Mouse (Mus musculus): Measurements from ENCODE around the gene Dynlrb1. TPM values are rescaled to one million over a fixed set of nuclear protein-coding genes. Genes with fewer than 3 reads are reported as not detected.

Dynlrb1 gene
- polyA plus RNA-seq, 1 experiment from 2014 or later: 398 TPM

GRCm38 (mm10) chr2:155266896-155267295 is 30.6 kb downstream of the Dynlrb1 start:
- Histone ChIP-seq H3K36me3 (replicated peaks) (no peaks in the 10 kb centered on the region), H3K9me3 (no peaks in the 10 kb centered on the region), H3K4me3 (no peak overlapping the region), H3K27ac (no peak overlapping the region), H3K4me1 (no peaks in the 10 kb centered on the region), H3K27me3 (ENCODE audit: poor library complexity, severe bottlenecking) (no peaks in the 10 kb centered on the region)
- no peak for DNase-seq (ENCODE audit: extremely low spot score, low spot score)
- 84% methylated on average over 5 of the region's 5 CpGs for WGBS

DNA sequence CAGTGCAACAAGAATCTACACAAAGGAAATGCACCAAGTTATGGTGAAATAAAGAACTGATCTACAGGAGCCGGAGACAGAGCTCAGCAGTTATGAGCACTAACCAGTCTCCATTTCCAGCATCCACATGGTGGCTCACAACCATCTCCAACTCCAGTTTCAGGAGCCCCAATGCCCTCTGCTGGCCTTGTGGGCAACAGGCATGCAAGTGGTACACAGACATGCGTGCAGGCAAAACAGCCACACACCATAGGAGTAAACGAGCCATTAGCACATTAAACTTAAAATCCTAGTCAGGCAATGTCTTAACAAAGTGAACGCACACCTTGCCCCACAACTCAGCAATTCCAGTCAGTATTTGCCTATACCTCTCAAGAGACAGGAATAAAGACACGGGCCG is 35.6 kb downstream of the Dynlrb1 start:
- no peaks in the 10 kb centered on the region for H3K27me3 ChIP-seq (ENCODE audit: poor library complexity, severe bottlenecking)
- peaks cover 13% of the 10 kb centered on the region for H3K4me1 ChIP-seq
- no peaks in the 10 kb centered on the region for H3K36me3 ChIP-seq (replicated peaks)
- no peaks in the 10 kb centered on the region for H3K9me3 ChIP-seq
- no peak overlapping the region for H3K4me3 ChIP-seq
- 85% methylated on average over 6 of the region's 6 CpGs for WGBS
- H3K27ac ChIP-seq: no peak overlapping the region
- no peak for DNase-seq (ENCODE audit: extremely low spot score, low spot score)

DNA sequence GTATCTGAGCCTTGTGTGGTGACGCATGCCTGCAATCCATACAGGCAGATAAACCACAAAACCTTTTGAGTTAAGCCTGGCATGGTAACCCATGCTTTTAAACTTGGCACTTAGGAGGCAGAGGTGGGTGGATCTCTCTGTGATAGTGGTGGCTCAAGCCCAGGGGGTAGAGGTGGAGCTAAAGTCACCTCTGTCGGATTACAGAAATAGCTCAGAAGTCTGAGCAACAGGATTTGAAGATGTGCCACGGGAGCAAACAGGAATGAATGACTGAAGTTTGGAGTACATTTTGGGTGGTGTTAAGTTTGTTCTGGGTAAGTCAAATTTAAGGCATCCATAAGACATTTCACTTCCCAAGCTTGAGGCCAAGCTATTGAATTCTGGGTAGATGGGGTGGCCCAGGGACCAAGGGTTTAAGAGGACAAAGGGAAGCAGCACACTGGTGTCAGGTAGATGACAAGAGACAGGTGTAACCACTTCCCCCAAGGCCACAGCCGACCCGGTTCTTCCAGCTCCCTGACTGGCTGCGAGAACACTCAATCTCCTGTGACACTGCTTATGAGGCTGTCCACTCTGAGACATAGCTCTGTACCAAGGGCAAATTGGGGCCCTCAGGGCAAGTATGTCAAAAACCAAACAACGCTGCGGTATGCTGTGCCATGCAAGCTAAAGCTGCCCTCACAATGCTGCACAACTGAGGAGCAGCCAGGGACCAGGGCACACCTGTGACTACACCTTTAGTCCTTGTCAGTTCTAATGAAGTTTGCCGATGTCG is 36.2 kb downstream of the Dynlrb1 start:
- no peak for DNase-seq (ENCODE audit: extremely low spot score, low spot score)
- Histone ChIP-seq H3K4me3 (no peak overlapping the region), H3K27ac (no peak overlapping the region), H3K9me3 (no peaks in the 10 kb centered on the region), H3K4me1 (peaks cover 19% of the 10 kb centered on the region), H3K36me3 (replicated peaks) (peaks cover under 1% of the 10 kb centered on the region; the same call in 1 of the 2 replicates), H3K27me3 (ENCODE audit: poor library complexity, severe bottlenecking) (peaks cover 2% of the 10 kb centered on the region; the same call in 1 of the 2 replicates)
- 79% methylated on average over 10 of the region's 10 CpGs for WGBS

- H3K4me1 ChIP-seq: peaks cover 22% of the 10 kb centered on the region
- H3K27ac ChIP-seq: no peak overlapping the region
- H3K27me3 ChIP-seq (ENCODE audit: poor library complexity, severe bottlenecking): peaks cover 9% of the 10 kb centered on the region; the same call in 1 of the 2 replicates
- no peak for DNase-seq (ENCODE audit: extremely low spot score, low spot score)
- no peak overlapping the region for H3K4me3 ChIP-seq
- WGBS: 92% methylated on average over 8 of the region's 8 CpGs
- no peaks in the 10 kb centered on the region for H3K9me3 ChIP-seq
- H3K36me3 ChIP-seq (replicated peaks): peaks cover 11% of the 10 kb centered on the region
Observed at GRCm38 (mm10) chr2:155273603-155274002, 37.3 kb downstream of the Dynlrb1 start.

DNA sequence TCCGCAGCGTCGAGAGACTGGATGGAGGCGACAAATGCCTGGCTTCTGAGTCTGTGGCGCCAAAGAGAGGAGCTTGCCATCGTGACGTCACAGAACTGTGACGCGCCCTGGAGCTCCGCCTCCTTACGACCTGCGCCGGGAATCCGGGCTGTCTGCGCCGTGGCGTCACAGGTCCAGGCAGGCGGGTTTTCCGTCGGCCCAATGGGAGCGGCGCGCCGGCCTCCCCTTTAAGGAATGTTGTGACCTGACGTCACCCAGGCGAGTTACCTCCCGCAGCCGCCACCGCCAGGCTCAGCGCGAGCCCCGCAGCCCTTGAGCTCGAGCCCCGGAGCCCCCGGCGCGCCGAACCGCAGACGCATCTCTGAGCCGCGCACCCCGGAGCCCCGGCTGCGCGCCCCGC is 39.9 kb downstream of the Dynlrb1 start, which contains the start of gene Map1lc3a:
TSS of gene Map1lc3a (plus strand) at position 103 of the 400 bp plus-strand sequence.
- WGBS: 1% methylated on average over 47 of the region's 47 CpGs
- Histone ChIP-seq H3K4me3 (peak within 1 kb of the TSS; percentile 73), H3K27me3 (ENCODE audit: poor library complexity, severe bottlenecking) (peaks cover 9% of the 10 kb centered on the region; the same call in 1 of the 2 replicates), H3K4me1 (peaks cover 22% of the 10 kb centered on the region), H3K36me3 (replicated peaks) (peaks cover 25% of the 10 kb centered on the region), H3K9me3 (no peaks in the 10 kb centered on the region), H3K27ac (peak within 1 kb of the TSS; percentile 90)
- DNase-seq (ENCODE audit: extremely low spot score, low spot score): peak; percentile 93

- Histone ChIP-seq H3K36me3 (replicated peaks) (peaks cover 25% of the 10 kb centered on the region), H3K27ac (peak overlapping the region; percentile 90), H3K4me1 (peaks cover 22% of the 10 kb centered on the region), H3K27me3 (ENCODE audit: poor library complexity, severe bottlenecking) (peaks cover 9% of the 10 kb centered on the region; the same call in 1 of the 2 replicates), H3K9me3 (no peaks in the 10 kb centered on the region), H3K4me3 (peak overlapping the region; percentile 73)
- under 1% methylated on average over 49 of the region's 49 CpGs for WGBS
- DNase-seq (ENCODE audit: extremely low spot score, low spot score): peak; percentile 57
Observed at GRCm38 (mm10) chr2:155276621-155277175, 40.4 kb downstream of the Dynlrb1 start.

DNA sequence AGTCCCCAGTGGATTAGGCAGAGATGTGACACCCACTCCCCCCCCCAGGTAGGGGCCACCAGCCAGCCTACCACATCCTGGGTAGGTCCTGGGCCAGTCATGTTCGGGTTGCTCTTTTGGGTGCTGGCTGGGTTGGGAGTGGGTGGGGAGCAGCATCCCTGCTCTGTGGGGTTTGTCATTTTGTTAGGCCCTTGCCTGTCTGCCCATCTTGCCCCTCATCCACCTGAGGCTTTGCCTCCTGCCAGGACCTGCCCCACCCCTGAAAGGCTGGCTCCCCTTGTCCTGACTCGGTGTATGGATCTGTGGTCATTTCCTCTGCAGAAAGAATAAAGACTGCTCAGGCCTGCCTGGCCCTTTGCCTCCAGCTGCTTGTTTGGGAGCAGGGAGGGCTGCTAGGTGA is 41.4 kb downstream of the Dynlrb1 start:
- 98% methylated on average over 2 of the region's 2 CpGs for WGBS
- H3K4me1 ChIP-seq: peaks cover 22% of the 10 kb centered on the region
- H3K4me3 ChIP-seq: peak overlapping the region; percentile 73; the same call in 1 of the 2 replicates
- no peaks in the 10 kb centered on the region for H3K9me3 ChIP-seq
- DNase-seq (ENCODE audit: extremely low spot score, low spot score): no peak
- H3K36me3 ChIP-seq (replicated peaks): peaks cover 31% of the 10 kb centered on the region
- no peak overlapping the region; the same call in 1 of the 2 replicates for H3K27ac ChIP-seq
- H3K27me3 ChIP-seq (ENCODE audit: poor library complexity, severe bottlenecking): peaks cover 9% of the 10 kb centered on the region; the same call in 1 of the 2 replicates

DNA sequence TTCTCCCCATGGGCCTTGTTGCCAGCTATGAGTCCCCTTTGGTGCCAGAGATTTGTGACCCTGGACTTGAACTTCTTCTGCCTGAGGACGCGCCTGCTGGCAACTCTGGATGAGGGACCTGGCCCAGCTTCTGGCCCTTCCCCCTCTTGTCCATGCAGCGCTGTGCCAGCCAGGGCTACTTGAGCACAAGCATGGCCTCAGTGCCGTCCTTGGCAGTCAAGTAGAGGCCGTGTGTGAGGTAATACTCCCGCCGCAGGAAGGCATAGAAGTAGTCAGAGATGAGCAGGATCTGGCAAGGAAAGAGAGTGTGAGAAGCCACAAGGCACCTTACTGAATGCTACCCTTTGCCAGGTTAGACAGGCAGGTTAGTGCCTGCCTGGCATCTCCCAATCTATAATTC is 42.0 kb downstream of the Dynlrb1 start:
- Histone ChIP-seq H3K9me3 (no peaks in the 10 kb centered on the region), H3K36me3 (replicated peaks) (peaks cover 37% of the 10 kb centered on the region), H3K27ac (no peak overlapping the region), H3K4me1 (peaks cover 22% of the 10 kb centered on the region), H3K4me3 (no peak overlapping the region), H3K27me3 (ENCODE audit: poor library complexity, severe bottlenecking) (peaks cover 9% of the 10 kb centered on the region; the same call in 1 of the 2 replicates)
- DNase-seq (ENCODE audit: extremely low spot score, low spot score): no peak
- WGBS: 88% methylated on average over 7 of the region's 7 CpGs

GRCm38 (mm10) chr2:155279163-155279562 is 42.8 kb downstream of the Dynlrb1 start:
- Histone ChIP-seq H3K27me3 (ENCODE audit: poor library complexity, severe bottlenecking) (peaks cover 9% of the 10 kb centered on the region; the same call in 1 of the 2 replicates), H3K27ac (no peak overlapping the region), H3K36me3 (replicated peaks) (peaks cover 45% of the 10 kb centered on the region), H3K4me3 (no peak overlapping the region), H3K9me3 (no peaks in the 10 kb centered on the region), H3K4me1 (peaks cover 22% of the 10 kb centered on the region)
- no peak for DNase-seq (ENCODE audit: extremely low spot score, low spot score)
- 94% methylated on average over 4 of the region's 4 CpGs for WGBS

- 82% methylated on average over 2 of the region's 2 CpGs for WGBS
- no peak for DNase-seq (ENCODE audit: extremely low spot score, low spot score)
- H3K4me3 ChIP-seq: no peak overlapping the region
- no peak overlapping the region for H3K27ac ChIP-seq
- no peaks in the 10 kb centered on the region for H3K9me3 ChIP-seq
- H3K4me1 ChIP-seq: peaks cover 22% of the 10 kb centered on the region
- peaks cover 51% of the 10 kb centered on the region for H3K36me3 ChIP-seq (replicated peaks)
- H3K27me3 ChIP-seq (ENCODE audit: poor library complexity, severe bottlenecking): peaks cover 9% of the 10 kb centered on the region; the same call in 1 of the 2 replicates
Observed at GRCm38 (mm10) chr2:155280116-155280515, 43.8 kb downstream of the Dynlrb1 start.

GRCm38 (mm10) chr2:155283793-155284192 is 47.5 kb downstream of the Dynlrb1 start:
- no peaks in the 10 kb centered on the region for H3K9me3 ChIP-seq
- no peak overlapping the region for H3K4me3 ChIP-seq
- H3K4me1 ChIP-seq: no peaks in the 10 kb centered on the region
- H3K36me3 ChIP-seq (replicated peaks): peaks cover 44% of the 10 kb centered on the region
- H3K27me3 ChIP-seq (ENCODE audit: poor library complexity, severe bottlenecking): no peaks in the 10 kb centered on the region
- H3K27ac ChIP-seq: no peak overlapping the region
- DNase-seq (ENCODE audit: extremely low spot score, low spot score): no peak
- WGBS: 97% methylated on average over 4 of the region's 4 CpGs

- DNase-seq (ENCODE audit: extremely low spot score, low spot score): no peak
- Histone ChIP-seq H3K27me3 (ENCODE audit: poor library complexity, severe bottlenecking) (no peaks in the 10 kb centered on the region), H3K9me3 (no peaks in the 10 kb centered on the region), H3K36me3 (replicated peaks) (peaks cover 45% of the 10 kb centered on the region), H3K27ac (no peak overlapping the region), H3K4me1 (no peaks in the 10 kb centered on the region), H3K4me3 (no peak overlapping the region)
- 96% methylated on average over 7 of the region's 7 CpGs for WGBS
Observed at GRCm38 (mm10) chr2:155284647-155285046, 48.3 kb downstream of the Dynlrb1 start.

DNA sequence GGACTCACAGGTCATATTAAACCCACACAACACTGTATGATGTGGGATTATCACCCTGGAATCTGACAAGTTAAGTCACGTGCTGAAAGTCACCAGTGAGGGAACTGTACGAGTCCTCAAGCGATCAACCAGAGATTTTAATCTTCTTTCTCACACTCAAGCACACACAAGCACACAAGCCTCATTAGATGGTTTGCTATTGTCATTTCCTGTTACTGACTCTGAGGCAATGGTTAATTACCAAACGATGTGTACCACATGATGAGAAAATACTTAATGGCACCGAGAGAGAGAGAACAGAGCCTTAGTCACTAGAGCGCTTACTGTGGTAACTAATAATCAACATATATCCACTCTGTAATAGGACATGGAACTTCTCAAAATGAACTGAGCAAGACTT is 49.4 kb downstream of the Dynlrb1 start:
- Histone ChIP-seq H3K4me1 (no peaks in the 10 kb centered on the region), H3K27me3 (ENCODE audit: poor library complexity, severe bottlenecking) (no peaks in the 10 kb centered on the region), H3K27ac (no peak overlapping the region), H3K4me3 (no peak overlapping the region), H3K9me3 (no peaks in the 10 kb centered on the region), H3K36me3 (replicated peaks) (peaks cover 50% of the 10 kb centered on the region)
- WGBS: 92% methylated on average over 6 of the region's 6 CpGs
- DNase-seq (ENCODE audit: extremely low spot score, low spot score): no peak

Data from forebrain, embryonic 10.5 days (tissue).